Mouse (Mus musculus) olfactory bulb, adult 2 months (tissue): ENCODE results near the gene Kdsr.

Experiments
- CTCF ChIP-seq: fragments of 200-500 bp; IDR thresholded peaks from 2 replicates; pipeline ENCODE4 v1.5.1; 2012; ENCODE audit warnings: low read depth, mild to moderate bottlenecking, low read length, moderate library complexity; ENCODE audit not compliant: insufficient read depth
- POLR2A ChIP-seq: fragments of 200-500 bp; IDR thresholded peaks from 2 replicates; pipeline ENCODE4 v1.6.1; 2012; ENCODE audit warnings: mild to moderate bottlenecking, low read depth, low read length, moderate library complexity; ENCODE audit not compliant: insufficient read depth

- TF ChIP-seq POLR2A (no peak), CTCF (no peak)
Measured at GRCm38 (mm10) chr1:106764846-106765245, 5.3 kb upstream of the Kdsr start.
